Mouse (Mus musculus): Measurements from ENCODE around the gene Yjefn3. TPM values are rescaled to one million over a fixed set of nuclear protein-coding genes. Genes with fewer than 3 reads are reported as not detected.

Gene Yjefn3
- not detected for total RNA-seq (2023)

DNA sequence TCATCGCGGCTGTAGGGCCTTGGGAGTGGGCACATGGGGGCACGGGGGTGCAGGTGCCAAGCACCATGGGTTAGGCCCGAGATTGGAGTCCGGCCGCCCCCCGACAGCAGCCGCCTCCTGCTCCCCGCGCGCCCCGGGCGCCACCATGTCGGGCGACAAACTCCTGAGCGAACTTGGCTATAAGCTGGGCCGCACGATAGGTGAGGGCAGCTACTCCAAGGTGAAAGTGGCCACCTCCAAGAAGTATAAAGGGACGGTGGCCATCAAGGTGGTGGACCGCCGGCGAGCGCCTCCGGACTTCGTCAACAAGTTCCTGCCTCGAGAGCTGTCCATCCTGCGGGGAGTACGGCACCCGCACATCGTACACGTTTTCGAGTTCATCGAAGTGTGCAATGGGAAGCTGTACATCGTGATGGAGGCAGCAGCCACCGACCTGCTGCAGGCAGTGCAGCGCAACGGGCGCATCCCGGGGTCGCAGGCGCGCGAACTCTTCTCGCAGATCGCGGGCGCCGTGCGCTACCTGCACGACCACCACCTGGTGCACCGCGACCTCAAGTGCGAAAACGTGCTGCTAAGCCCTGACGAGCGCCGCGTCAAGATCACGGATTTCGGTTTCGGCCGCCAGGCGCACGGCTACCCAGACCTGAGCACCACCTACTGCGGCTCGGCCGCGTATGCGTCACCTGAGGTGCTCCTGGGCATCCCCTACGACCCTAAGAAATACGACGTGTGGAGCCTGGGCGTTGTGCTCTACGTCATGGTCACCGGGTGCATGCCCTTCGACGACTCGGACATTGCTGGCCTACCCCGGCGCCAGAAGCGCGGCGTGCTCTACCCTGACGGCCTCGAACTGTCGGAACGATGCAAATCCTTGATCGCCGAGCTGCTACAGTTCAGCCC is at the start of gene Yjefn3, which contains the start of the genes Tssk6 and Ndufa13:
Gene Yjefn3, minus strand, starts transcription at position 550 of the 900 bp plus-strand sequence.
Gene Tssk6, plus strand, starts transcription at position 22 of the 900 bp plus-strand sequence.
Gene Ndufa13, minus strand, starts transcription at position 396 of the 900 bp plus-strand sequence.

DNA sequence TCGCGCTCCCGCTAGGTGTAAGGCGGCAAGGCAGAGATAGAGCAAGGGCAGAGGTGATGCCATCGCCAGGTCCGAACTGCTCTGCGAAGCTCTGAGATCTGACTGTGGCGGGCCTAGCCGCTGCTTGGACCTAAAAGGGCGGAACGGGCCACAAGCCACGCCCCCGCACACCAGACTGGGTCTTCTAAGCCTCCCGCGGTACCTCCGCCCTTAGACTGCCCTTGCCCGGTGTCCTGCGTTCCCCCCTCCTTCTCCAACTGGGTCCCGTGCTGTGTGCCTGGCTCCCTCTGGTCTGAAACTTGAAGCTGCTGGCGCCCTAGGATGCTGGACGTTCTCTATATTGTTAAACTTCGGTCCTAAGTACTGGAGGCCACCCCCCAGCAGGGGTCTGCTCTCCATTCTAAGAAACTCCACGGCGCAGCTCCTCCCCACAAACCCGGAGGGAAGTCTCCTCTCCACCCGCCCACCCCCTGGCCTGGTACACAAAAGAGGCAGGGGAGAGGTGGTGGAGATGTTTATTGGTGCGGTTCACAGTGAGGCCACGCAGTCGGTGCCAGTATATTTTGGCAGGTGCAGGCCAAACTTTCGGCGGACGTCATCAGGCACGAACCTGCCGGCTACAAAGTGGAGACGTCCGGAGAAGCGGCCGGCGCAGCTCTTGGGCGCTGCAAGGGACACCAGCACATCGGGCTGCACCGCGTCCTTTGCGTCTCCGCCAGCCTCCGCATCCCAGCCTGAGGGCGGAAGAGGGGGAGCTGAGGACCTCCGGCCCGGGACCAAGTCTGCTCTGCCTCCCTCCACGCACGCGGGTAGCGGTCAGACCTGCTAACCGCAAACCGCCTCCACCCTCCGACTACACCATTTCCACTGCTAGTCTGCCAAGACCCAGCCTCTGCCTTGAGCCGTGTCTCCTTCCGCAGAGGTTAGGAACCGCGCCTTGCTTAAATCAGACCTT is 14.9 kb downstream of the Yjefn3 start, which contains the start of gene Cilp2:
Gene Cilp2, minus strand, starts transcription at position 399 of the 955 bp plus-strand sequence.

Other genes with a start within 250 kb of the Yjefn3 start
- under 1 TPM; 0.09 to 0.15 TPM for gene Zfp964, start 248.2 kb downstream of the Yjefn3 start, total RNA-seq (2023)
- gene Zfp869, start 192.0 kb downstream of the Yjefn3 start, total RNA-seq (2023) = 10 to 100 TPM; 21.2 to 23.3 TPM
- gene Zfp963, start 152.7 kb downstream of the Yjefn3 start, total RNA-seq (2023) = 1 to 10 TPM; 2.5 to 2.8 TPM
- gene Gm20422, start 127.8 kb downstream of the Yjefn3 start, total RNA-seq (2023) = not detected
- gene Atp13a1, start 111.5 kb downstream of the Yjefn3 start, total RNA-seq (2023) = 10 to 100 TPM; 25.0 to 29.1 TPM
- 10 to 100 TPM; 13.4 to 14.8 TPM for gene Zfp866, start 111.5 kb downstream of the Yjefn3 start, total RNA-seq (2023)
- gene Gmip, start 94.0 kb downstream of the Yjefn3 start, total RNA-seq (2023) = 100 to 1,000 TPM; 409 to 453 TPM
- 1 to 10 TPM; 3.1 to 3.6 TPM for gene Lpar2, start 80.3 kb downstream of the Yjefn3 start, total RNA-seq (2023)
- gene Pbx4, start 70.2 kb downstream of the Yjefn3 start, total RNA-seq (2023) = 1 to 10 TPM; 1.1 to 2.9 TPM
- gene Cilp2, start 15.0 kb downstream of the Yjefn3 start, total RNA-seq (2023) = not detected
- 1 to 10 TPM in 1 of 2 experiments, under 1 TPM in 1; 0.53 to 1.1 TPM for gene Tssk6, start 528 bp downstream of the Yjefn3 start, total RNA-seq (2023)
- gene Ndufa13, start 154 bp downstream of the Yjefn3 start, total RNA-seq (2023) = 10 to 100 TPM; 57.7 to 58.4 TPM
- gene Gatad2a, start 93.7 kb upstream of the Yjefn3 start, total RNA-seq (2023) = 10 to 100 TPM; 65.9 to 67.4 TPM
- 10 to 100 TPM; 69.7 to 79.3 TPM for gene Mau2, start 140.0 kb upstream of the Yjefn3 start, total RNA-seq (2023)
- 10 to 100 TPM; 26.8 to 28.6 TPM for gene Sugp1, start 140.1 kb upstream of the Yjefn3 start, total RNA-seq (2023)
- not detected for gene Tm6sf2, start 170.2 kb upstream of the Yjefn3 start, total RNA-seq (2023)
- not detected for gene Hapln4, start 180.7 kb upstream of the Yjefn3 start, total RNA-seq (2023)
- not detected for gene Ncan, start 218.2 kb upstream of the Yjefn3 start, total RNA-seq (2023)
- gene Nr2c2ap, start 228.6 kb upstream of the Yjefn3 start, total RNA-seq (2023) = 10 to 100 TPM in 1 of 2 experiments, 1 to 10 TPM in 1; 9.9 to 12.9 TPM
- gene Rfxank, start 236.4 kb upstream of the Yjefn3 start, total RNA-seq (2023) = 10 to 100 TPM in 1 of 2 experiments, 1 to 10 TPM in 1; 9.8 to 16.9 TPM
- gene Borcs8, start 236.8 kb upstream of the Yjefn3 start, total RNA-seq (2023) = 10 to 100 TPM; 35.8 to 41.5 TPM
- under 1 TPM; 0.53 to 0.78 TPM for gene Mef2b, start 237.0 kb upstream of the Yjefn3 start, total RNA-seq (2023)